Mouse (Mus musculus) bone marrow, adult 2 months (tissue): Measurements from ENCODE around the gene Gm3173.
"Not testable (repeated sequence)": the region's sequence is repeated elsewhere in the genome, so short reads cannot be mapped to it uniquely, and the experiment has no call there.

Source experiments
- CTCF ChIP-seq: fragments of 200-500 bp; IDR thresholded peaks from 2 replicates; pipeline ENCODE4 v1.5.1; 2011; ENCODE audit warnings: low read length, control low read depth; ENCODE audit not compliant: control insufficient read depth, insufficient read depth
- POLR2A ChIP-seq: fragments of 200-500 bp; IDR thresholded peaks from 2 replicates; pipeline ENCODE4 v1.6.1; 2011; ENCODE audit warnings: low read depth, mild to moderate bottlenecking, control low read depth, low read length, borderline replicate concordance; ENCODE audit not compliant: control insufficient read depth

- not testable (repeated sequence) for TF ChIP-seq CTCF, POLR2A
Measured at GRCm38 (mm10) chr14:4400115-4400789, 30.5 kb upstream of the Gm3173 start.
